Mouse (Mus musculus): ENCODE results near the gene Sfswap. TPM values are rescaled to one million over a fixed set of nuclear protein-coding genes. Genes with fewer than 3 reads are reported as not detected.

The Sfswap gene
- polyA plus RNA-seq, 2 experiments: 13.1 to 25.9 TPM

GRCm38 (mm10) chr5:129580046-129580445 is 79.0 kb downstream of the Sfswap start:
- DNase-seq (ENCODE audit: low read depth in 3 of 3, low spot score in 3 of 3) (no peak), ATAC-seq (ENCODE audit: insufficient read depth) (no peak)
- no peak overlapping the region for H3K4me2 ChIP-seq (ENCODE audit: low read depth)
- H3K27me3 ChIP-seq (ENCODE audit: control insufficient read depth, insufficient read depth, low read length): peaks cover 39% of the 10 kb centered on the region
- no peaks in the 10 kb centered on the region for H3K4me1 ChIP-seq (replicated peaks; ENCODE audit: control insufficient read depth in 2 of 2, insufficient read depth in 2 of 2, low read length in 1 of 2)
- H3K4me3 ChIP-seq (ENCODE audit: insufficient read depth in 1 of 2, low read depth in 2 of 2, low read length in 2 of 2): no peak overlapping the region
- 11% methylated on average over 6 of the region's 6 CpGs for WGBS (ENCODE audit: insufficient replicate concordance)
- H3K9me3 ChIP-seq (ENCODE audit: control insufficient read depth, low read length): no peaks in the 10 kb centered on the region
- H3K9ac ChIP-seq (replicated peaks): no peak overlapping the region
- H3K36me3 ChIP-seq (replicated peaks; ENCODE audit: control insufficient read depth, insufficient read depth, low read depth): no peaks in the 10 kb centered on the region
- TF ChIP-seq CTCF (IDR thresholded peaks at IDR 0.05; ENCODE audit: low read depth) (no peak), EP300 (IDR thresholded peaks at IDR 0.05; ENCODE audit: low read depth) (no peak)
- no peak overlapping the region for H3K27ac ChIP-seq

GRCm38 (mm10) chr5:129580572-129580971 is 79.6 kb downstream of the Sfswap start:
- Histone ChIP-seq H3K27ac (no peak overlapping the region), H3K9ac (replicated peaks) (no peak overlapping the region), H3K36me3 (replicated peaks; ENCODE audit: control insufficient read depth, insufficient read depth, low read depth) (no peaks in the 10 kb centered on the region), H3K9me3 (ENCODE audit: control insufficient read depth, low read length) (no peaks in the 10 kb centered on the region), H3K4me1 (replicated peaks; ENCODE audit: control insufficient read depth in 2 of 2, insufficient read depth in 2 of 2, low read length in 1 of 2) (no peaks in the 10 kb centered on the region), H3K4me2 (ENCODE audit: low read depth) (no peak overlapping the region), H3K4me3 (ENCODE audit: insufficient read depth in 1 of 2, low read depth in 2 of 2, low read length in 2 of 2) (no peak overlapping the region), H3K27me3 (ENCODE audit: control insufficient read depth, insufficient read depth, low read length) (peaks cover 45% of the 10 kb centered on the region)
- TF ChIP-seq EP300 (IDR thresholded peaks at IDR 0.05; ENCODE audit: low read depth) (no peak), CTCF (IDR thresholded peaks at IDR 0.05; ENCODE audit: low read depth) (no peak)
- ATAC-seq (ENCODE audit: insufficient read depth) (no peak), DNase-seq (ENCODE audit: low read depth in 3 of 3, low spot score in 3 of 3) (no peak)
- whole genome bisulfite sequencing (ENCODE audit: insufficient replicate concordance): 56% methylated on average over 9 of the region's 9 CpGs

- H3K36me3 ChIP-seq (replicated peaks; ENCODE audit: control insufficient read depth, insufficient read depth, low read depth): no peaks in the 10 kb centered on the region
- no peak for ATAC-seq (ENCODE audit: insufficient read depth)
- H3K9me3 ChIP-seq (ENCODE audit: control insufficient read depth, low read length): no peaks in the 10 kb centered on the region
- TF ChIP-seq EP300 (IDR thresholded peaks at IDR 0.05; ENCODE audit: low read depth) (no peak), CTCF (IDR thresholded peaks at IDR 0.05; ENCODE audit: low read depth) (no peak)
- no peak overlapping the region for H3K27ac ChIP-seq
- H3K4me3 ChIP-seq (ENCODE audit: insufficient read depth in 1 of 2, low read depth in 2 of 2, low read length in 2 of 2): no peak overlapping the region
- peaks cover 49% of the 10 kb centered on the region for H3K27me3 ChIP-seq (ENCODE audit: control insufficient read depth, insufficient read depth, low read length)
- no peaks in the 10 kb centered on the region for H3K4me1 ChIP-seq (replicated peaks; ENCODE audit: control insufficient read depth in 2 of 2, insufficient read depth in 2 of 2, low read length in 1 of 2)
- H3K9ac ChIP-seq (replicated peaks): no peak overlapping the region
- no peak overlapping the region for H3K4me2 ChIP-seq (ENCODE audit: low read depth)
- 58% methylated on average over 7 of the region's 7 CpGs for WGBS (ENCODE audit: insufficient replicate concordance)
- DNase-seq (ENCODE audit: low read depth in 3 of 3, low spot score in 3 of 3): no peak
These were observed 80.0 kb downstream of the Sfswap start for GRCm38 (mm10) chr5:129581015-129581414.

GRCm38 (mm10) chr5:129583331-129583730 is 82.3 kb downstream of the Sfswap start:
- Histone ChIP-seq H3K4me1 (replicated peaks; ENCODE audit: control insufficient read depth in 2 of 2, insufficient read depth in 2 of 2, low read length in 1 of 2) (no peaks in the 10 kb centered on the region), H3K4me2 (ENCODE audit: low read depth) (peak overlapping the region; percentile 68), H3K9me3 (ENCODE audit: control insufficient read depth, low read length) (no peaks in the 10 kb centered on the region), H3K4me3 (ENCODE audit: insufficient read depth in 1 of 2, low read depth in 2 of 2, low read length in 2 of 2) (peak overlapping the region; percentile 54 to 60; a peak in 2 of 4 replicates), H3K27me3 (ENCODE audit: control insufficient read depth, insufficient read depth, low read length) (peaks cover 64% of the 10 kb centered on the region), H3K36me3 (replicated peaks; ENCODE audit: control insufficient read depth, insufficient read depth, low read depth) (no peaks in the 10 kb centered on the region), H3K27ac (no peak overlapping the region), H3K9ac (replicated peaks) (no peak overlapping the region)
- no peak for DNase-seq (ENCODE audit: low read depth in 3 of 3, low spot score in 3 of 3)
- WGBS (ENCODE audit: insufficient replicate concordance): 4% methylated on average over 12 of the region's 12 CpGs
- TF ChIP-seq EP300 (IDR thresholded peaks at IDR 0.05; ENCODE audit: low read depth): no peak
- no peak for TF ChIP-seq CTCF (IDR thresholded peaks at IDR 0.05; ENCODE audit: low read depth)
- no peak for ATAC-seq (ENCODE audit: insufficient read depth)

GRCm38 (mm10) chr5:129583761-129584582 is 83.0 kb downstream of the Sfswap start, which contains the start of gene Mmp17:
Mmp17 (plus strand) TSS chr5:129584169.
- Histone ChIP-seq H3K9ac (replicated peaks) (peak within 1 kb of the TSS; percentile 5; the same call in 1 of the 2 replicates), H3K4me3 (ENCODE audit: insufficient read depth in 1 of 2, low read depth in 2 of 2, low read length in 2 of 2) (peak within 1 kb of the TSS; percentile 54 to 60), H3K27ac (no peak within 1 kb of the TSS), H3K27me3 (ENCODE audit: control insufficient read depth, insufficient read depth, low read length) (peaks cover 64% of the 10 kb centered on the region), H3K36me3 (replicated peaks; ENCODE audit: control insufficient read depth, insufficient read depth, low read depth) (no peaks in the 10 kb centered on the region), H3K9me3 (ENCODE audit: control insufficient read depth, low read length) (no peaks in the 10 kb centered on the region), H3K4me1 (replicated peaks; ENCODE audit: control insufficient read depth in 2 of 2, insufficient read depth in 2 of 2, low read length in 1 of 2) (no peaks in the 10 kb centered on the region), H3K4me2 (ENCODE audit: low read depth) (peak within 1 kb of the TSS; percentile 68)
- WGBS (ENCODE audit: insufficient replicate concordance): under 1% methylated on average over 79 of the region's 80 CpGs
- DNase-seq (ENCODE audit: low read depth in 3 of 3, low spot score in 3 of 3) (peak; percentile 63 to 69 (median 64)), ATAC-seq (ENCODE audit: insufficient read depth) (peak; percentile 89)
- TF ChIP-seq EP300 (IDR thresholded peaks at IDR 0.05; ENCODE audit: low read depth) (no peak), CTCF (IDR thresholded peaks at IDR 0.05; ENCODE audit: low read depth) (peak; percentile 84)

Measured in liver, embryonic 14.5 days (tissue).